Mouse (Mus musculus): ENCODE results near the gene Chad. TPM values are rescaled to one million over a fixed set of nuclear protein-coding genes. Genes with fewer than 3 reads are reported as not detected.
A peak's percentile ranks its signal among the peaks of the same experiment; 100 is the strongest.

Gene Chad
- polyA plus RNA-seq, 1 experiment from 2014 or later: 0.23 TPM

- H3K9ac ChIP-seq: no peak overlapping the region
Observed at GRCm38 (mm10) chr11:94600447-94600846, 35.6 kb downstream of the Chad start.

GRCm38 (mm10) chr11:94601321-94602281, 36.8 kb downstream of the Chad start, which contains the start of gene Acsf2:
Gene Acsf2, minus strand, starts transcription at chr11:94601871.
- 0 out of 2 replicates have a peak, but pooled peaks cover 5% of the 10 kb centered on the region for H3K36me3 ChIP-seq
- under 1% methylated on average over 51 of the region's 52 CpGs for WGBS
- H3K4me1 ChIP-seq: peaks cover 33% of the 10 kb centered on the region
- no peaks in the 10 kb centered on the region for H3K9me3 ChIP-seq (replicated peaks)
- no peaks in the 10 kb centered on the region for H3K27me3 ChIP-seq
- ATAC-seq (replicated peaks; ENCODE audit: low FRiP score): peak; percentile 95
- peak within 1 kb of the TSS; percentile 58 for H3K4me2 ChIP-seq
- H3K27ac ChIP-seq: peak within 1 kb of the TSS; percentile 19
- peak within 1 kb of the TSS; percentile 56 for H3K4me3 ChIP-seq (replicated peaks)
- H3K9ac ChIP-seq: peak within 1 kb of the TSS; percentile 50

More at GRCm38 (mm10) chr11:94600447-94600846, 35.6 kb downstream of the Chad start:
- 89% methylated on average over 7 of the region's 7 CpGs for WGBS
- no peaks in the 10 kb centered on the region for H3K27me3 ChIP-seq
- H3K27ac ChIP-seq: no peak overlapping the region
- H3K9me3 ChIP-seq (replicated peaks): no peaks in the 10 kb centered on the region
- peak overlapping the region; percentile 58 for H3K4me2 ChIP-seq
- peaks cover 37% of the 10 kb centered on the region for H3K4me1 ChIP-seq
- ATAC-seq (replicated peaks; ENCODE audit: low FRiP score): no peak
- H3K36me3 ChIP-seq: 0 out of 2 replicates have a peak, but pooled peaks cover 5% of the 10 kb centered on the region
- peak overlapping the region; percentile 56 for H3K4me3 ChIP-seq (replicated peaks)

DNA sequence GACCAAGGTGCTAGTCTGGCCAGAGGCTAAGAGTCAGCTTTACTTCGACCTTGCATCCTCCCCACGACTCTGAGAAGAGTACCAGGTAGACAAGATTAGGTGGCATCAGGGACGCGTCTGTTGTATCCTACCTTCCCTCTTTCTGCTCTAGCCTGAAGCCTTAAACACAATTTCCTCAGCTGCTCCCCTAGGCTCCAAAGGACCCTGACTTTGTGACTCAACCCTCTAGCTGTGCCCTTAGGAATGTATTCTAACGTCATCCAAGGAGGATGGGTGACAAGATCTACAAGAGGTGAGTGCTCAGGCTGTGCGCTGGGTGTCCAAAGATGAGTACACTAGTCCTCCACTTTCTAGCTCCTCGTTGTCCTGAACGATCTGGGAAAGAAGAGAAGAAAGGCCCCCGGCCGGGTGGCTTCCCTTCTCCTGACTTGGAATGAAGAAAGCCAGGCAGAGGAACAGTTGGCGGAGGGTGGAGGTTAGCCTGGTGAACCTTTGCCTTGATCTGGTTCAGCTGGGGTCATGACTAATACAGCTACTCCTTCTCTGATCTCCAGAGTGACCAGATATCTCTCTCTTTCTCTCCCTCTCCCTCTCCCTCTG, 37.6 kb downstream of the Chad start:
- H3K27me3 ChIP-seq: no peaks in the 10 kb centered on the region
- no peaks in the 10 kb centered on the region for H3K9me3 ChIP-seq (replicated peaks)
- ATAC-seq (replicated peaks; ENCODE audit: low FRiP score): no peak
- peaks cover 32% of the 10 kb centered on the region for H3K4me1 ChIP-seq
- 0 out of 2 replicates have a peak, but pooled peaks cover 2% of the 10 kb centered on the region for H3K36me3 ChIP-seq
- H3K4me2 ChIP-seq: peak overlapping the region; percentile 58
- 0 out of 2 replicates have a peak overlapping the region, but pooled peaks have one; percentile 50 for H3K9ac ChIP-seq
- 65% methylated on average over 11 of the region's 11 CpGs for WGBS
- peak overlapping the region; percentile 19 for H3K27ac ChIP-seq
- H3K4me3 ChIP-seq (replicated peaks): peak overlapping the region; percentile 56

- no peak overlapping the region for H3K4me2 ChIP-seq
- no peaks in the 10 kb centered on the region for H3K9me3 ChIP-seq (replicated peaks)
- WGBS: 73% methylated on average over 4 of the region's 4 CpGs
- no peaks in the 10 kb centered on the region for H3K27me3 ChIP-seq
- H3K4me3 ChIP-seq (replicated peaks): no peak overlapping the region
- H3K4me1 ChIP-seq: 0 out of 2 replicates have a peak, but pooled peaks cover 4% of the 10 kb centered on the region
- 0 out of 2 replicates have a peak overlapping the region, but pooled peaks have one; percentile 14 for H3K27ac ChIP-seq
- H3K9ac ChIP-seq: no peak overlapping the region
- no peaks in the 10 kb centered on the region for H3K36me3 ChIP-seq
- ATAC-seq (replicated peaks; ENCODE audit: low FRiP score): no peak
Observed at GRCm38 (mm10) chr11:94610744-94611740, 46.2 kb downstream of the Chad start.

DNA sequence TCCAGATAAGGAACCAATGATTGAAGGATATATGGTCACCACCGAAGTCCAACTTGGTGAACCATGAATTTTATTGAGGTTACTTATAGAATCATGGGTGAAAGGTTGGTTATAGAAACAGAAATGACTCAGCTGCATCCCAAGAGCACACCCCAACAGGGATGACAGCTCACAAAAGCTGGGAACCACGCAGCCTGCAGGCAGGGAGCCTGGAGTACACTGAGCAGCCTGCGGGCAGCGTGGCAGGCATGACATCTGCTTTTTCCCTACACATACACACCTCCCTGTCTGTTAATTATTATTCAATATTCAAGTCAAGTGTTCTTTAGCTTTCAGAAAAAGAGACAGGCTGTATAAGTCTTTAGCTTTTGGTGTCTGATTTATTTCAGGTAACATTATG, 49.8 kb downstream of the Chad start:
- H3K9me3 ChIP-seq (replicated peaks): no peaks in the 10 kb centered on the region
- no peak overlapping the region for H3K4me2 ChIP-seq
- H3K27ac ChIP-seq: no peak overlapping the region
- 0 out of 2 replicates have a peak, but pooled peaks cover 4% of the 10 kb centered on the region for H3K4me1 ChIP-seq
- ATAC-seq (replicated peaks; ENCODE audit: low FRiP score): no peak
- WGBS: 64% methylated on average over 4 of the region's 4 CpGs
- H3K27me3 ChIP-seq: no peaks in the 10 kb centered on the region
- no peak overlapping the region for H3K9ac ChIP-seq
- no peak overlapping the region for H3K4me3 ChIP-seq (replicated peaks)
- no peaks in the 10 kb centered on the region for H3K36me3 ChIP-seq

GRCm38 (mm10) chr11:94615494-94615893, 50.6 kb downstream of the Chad start:
- Histone ChIP-seq H3K9me3 (replicated peaks) (no peaks in the 10 kb centered on the region), H3K4me3 (replicated peaks) (no peak overlapping the region), H3K4me1 (0 out of 2 replicates have a peak, but pooled peaks cover 4% of the 10 kb centered on the region), H3K27ac (no peak overlapping the region), H3K9ac (no peak overlapping the region), H3K4me2 (no peak overlapping the region), H3K27me3 (no peaks in the 10 kb centered on the region), H3K36me3 (no peaks in the 10 kb centered on the region)
- 33% methylated on average over 4 of the region's 4 CpGs for WGBS
- no peak for ATAC-seq (replicated peaks; ENCODE audit: low FRiP score)

GRCm38 (mm10) chr11:94617646-94618045, 52.8 kb downstream of the Chad start:
- WGBS: 89% methylated on average over 2 of the region's 2 CpGs
- H3K27me3 ChIP-seq: no peaks in the 10 kb centered on the region
- no peak overlapping the region for H3K9ac ChIP-seq
- no peaks in the 10 kb centered on the region for H3K36me3 ChIP-seq
- H3K4me3 ChIP-seq (replicated peaks): no peak overlapping the region
- H3K9me3 ChIP-seq (replicated peaks): no peaks in the 10 kb centered on the region
- 0 out of 2 replicates have a peak, but pooled peaks cover 4% of the 10 kb centered on the region for H3K4me1 ChIP-seq
- no peak overlapping the region for H3K27ac ChIP-seq
- no peak for ATAC-seq (replicated peaks; ENCODE audit: low FRiP score)
- no peak overlapping the region for H3K4me2 ChIP-seq

Other genes with a start within 250 kb of the Chad start
- gene Luc7l3, start 243.1 kb upstream of the Chad start, polyA plus RNA-seq (2015; fragmentation: Nextera tagmentation; extraction: Ambion mirVana): 127 and 131 TPM in 2 replicates
- gene Ankrd40, start 237.0 kb upstream of the Chad start, polyA plus RNA-seq (2015; fragmentation: Nextera tagmentation; extraction: Ambion mirVana): 14.8 and 15.4 TPM in 2 replicates
- 3.4 and 6.0 TPM in 2 replicates for gene Abcc3, start 172.1 kb upstream of the Chad start, polyA plus RNA-seq (2015; fragmentation: Nextera tagmentation; extraction: Ambion mirVana)
- gene Cacna1g, start 90.8 kb upstream of the Chad start, polyA plus RNA-seq (2015; fragmentation: Nextera tagmentation; extraction: Ambion mirVana): 8.5 and 9.9 TPM in 2 replicates
- 0.05 and 0.19 TPM in 2 replicates for gene Spata20, start 78.9 kb upstream of the Chad start, polyA plus RNA-seq (2015; fragmentation: Nextera tagmentation; extraction: Ambion mirVana)
- gene Epn3, start 65.1 kb upstream of the Chad start, polyA plus RNA-seq (2015; fragmentation: Nextera tagmentation; extraction: Ambion mirVana): 16.5 and 18.4 TPM in 2 replicates
- 3.6 and 4.4 TPM in 2 replicates for gene Mycbpap, start 43.3 kb upstream of the Chad start, polyA plus RNA-seq (2015; fragmentation: Nextera tagmentation; extraction: Ambion mirVana)
- gene Rsad1, start 15.8 kb upstream of the Chad start, polyA plus RNA-seq (2015; fragmentation: Nextera tagmentation; extraction: Ambion mirVana): 4.0 and 5.6 TPM in 2 replicates
- gene Acsf2, start 36.8 kb downstream of the Chad start, polyA plus RNA-seq (2015; fragmentation: Nextera tagmentation; extraction: Ambion mirVana): 7.9 and 8.9 TPM in 2 replicates
- 204 and 215 TPM in 2 replicates for gene Lrrc59, start 64.7 kb downstream of the Chad start, polyA plus RNA-seq (2015; fragmentation: Nextera tagmentation; extraction: Ambion mirVana)
- 148 and 154 TPM in 2 replicates for gene Mrpl27, start 88.7 kb downstream of the Chad start, polyA plus RNA-seq (2015; fragmentation: Nextera tagmentation; extraction: Ambion mirVana)
- gene Eme1, start 88.9 kb downstream of the Chad start, polyA plus RNA-seq (2015; fragmentation: Nextera tagmentation; extraction: Ambion mirVana): 25.9 and 27.1 TPM in 2 replicates
- gene Xylt2, start 112.5 kb downstream of the Chad start, polyA plus RNA-seq (2015; fragmentation: Nextera tagmentation; extraction: Ambion mirVana): 20.3 and 22.4 TPM in 2 replicates
- 0.53 and 0.63 TPM in 2 replicates for gene Gm11541, start 139.5 kb downstream of the Chad start, polyA plus RNA-seq (2015; fragmentation: Nextera tagmentation; extraction: Ambion mirVana)
- gene Cdc34b, start 176.7 kb downstream of the Chad start, polyA plus RNA-seq (2015; fragmentation: Nextera tagmentation; extraction: Ambion mirVana): 0.41 and 0.47 TPM in 2 replicates
- not detected in 2 replicates for gene Tmem92, start 217.7 kb downstream of the Chad start, polyA plus RNA-seq (2015; fragmentation: Nextera tagmentation; extraction: Ambion mirVana)

Measured in kidney, embryonic 15.5 days (tissue).